In the genomic region with DNA sequence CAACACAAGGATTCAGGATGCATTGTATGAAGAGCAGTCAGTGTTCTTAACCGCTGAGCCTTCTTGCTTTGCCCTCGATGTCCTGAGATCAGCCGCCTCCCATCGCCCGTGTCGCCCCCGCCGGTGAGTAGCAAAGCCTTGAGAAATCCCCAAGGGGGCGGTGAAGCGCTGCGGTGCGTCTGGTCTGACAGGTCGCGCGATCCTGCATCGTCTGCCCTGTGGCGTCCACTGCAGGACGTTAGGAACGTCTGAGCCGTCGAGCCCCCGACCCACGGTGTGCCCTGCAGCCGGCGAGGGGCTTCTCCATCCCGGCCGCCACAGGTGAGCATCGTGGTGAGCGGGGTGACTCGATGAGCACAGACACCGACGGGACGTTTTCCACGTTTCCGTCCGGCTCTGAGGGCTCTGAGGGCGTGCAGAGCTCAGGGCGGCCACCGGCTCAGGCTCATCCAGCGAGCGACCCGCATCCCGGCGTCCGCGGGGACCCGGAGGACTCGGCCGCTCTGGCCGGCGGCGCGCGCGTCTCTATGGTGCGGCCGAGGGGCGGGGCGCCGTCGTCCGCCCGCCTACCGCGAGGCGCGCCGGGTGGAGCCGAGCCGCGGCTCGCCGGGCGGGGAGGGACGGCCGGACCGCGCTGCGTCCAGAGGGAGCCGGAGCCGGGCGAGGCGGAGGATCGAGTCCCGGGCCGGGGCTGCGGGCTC, we compare ENCODE assay signal across 8 mouse cellular contexts. TPM values are rescaled to one million over a fixed set of nuclear protein-coding genes. Genes with fewer than 3 reads are reported as not detected.
DNase-seq lines count a peak whose midpoint lies in the region; ATAC-seq and TF ChIP-seq lines count a peak whose summit lies in the region.

A gene (plus strand): TSS at position 160 of the 701 bp plus-strand sequence.
A gene (minus strand): TSS at position 504 of the 701 bp plus-strand sequence.

- peak; percentile 76 for DNase-seq in 416B (ENCODE audit: low read depth)
- peak; percentile 90 for DNase-seq in adrenal gland, postnatal 25 days
- peak; percentile 92 for DNase-seq in kidney, postnatal 14 days
- DNase-seq in liver, embryonic 11.5 days (ENCODE audit: low spot score) = peak; percentile 78
- DNase-seq in testis, postnatal 14 days (ENCODE audit: low spot score) = peak; percentile 84

- H3K36me3 ChIP-seq in heart, embryonic 14.5 days (ENCODE audit: control insufficient read depth, insufficient read depth, low read length) = peaks cover 33% of the 10 kb centered on the region
- H3K36me3 ChIP-seq in liver, embryonic 11.5 days (ENCODE audit: control insufficient read depth, insufficient read depth, low read length) = peaks cover 10% of the 10 kb centered on the region; the same call in 1 of the 2 replicates
- H3K36me3 ChIP-seq in neural tube, embryonic 13.5 days = peaks cover 47% of the 10 kb centered on the region

- no peak for TF ChIP-seq CTCF in embryonic fibroblast, embryonic 13.5 days (IDR thresholded peaks at IDR 0.05; ENCODE audit: borderline replicate concordance, insufficient read depth, low read length)

- ATAC-seq in heart, embryonic 14.5 days (ENCODE audit: insufficient number of reproducible peaks, insufficient read depth, low FRiP score, low read depth) = no peak
- ATAC-seq in liver, embryonic 11.5 days (replicated peaks; ENCODE audit: low FRiP score) = no peak
- no peak for ATAC-seq in neural tube, embryonic 13.5 days (ENCODE audit: low read depth)

- H3K4me2 ChIP-seq in heart, embryonic 14.5 days (ENCODE audit: low read length) = no peak within 1 kb of the TSS
- peak within 1 kb of the TSS; percentile 27 for H3K4me2 ChIP-seq in liver, embryonic 11.5 days
- H3K4me2 ChIP-seq in neural tube, embryonic 13.5 days = peak within 1 kb of the TSS; percentile 35

- H3K4me1 ChIP-seq in embryonic fibroblast, embryonic 13.5 days (ENCODE audit: control insufficient read depth, insufficient read depth, low read length) = no peaks in the 10 kb centered on the region
- H3K4me1 ChIP-seq in heart, embryonic 14.5 days (ENCODE audit: control insufficient read depth in 2 of 2, insufficient read depth in 2 of 2, low read length in 2 of 2) = no peaks in the 10 kb centered on the region
- no peaks in the 10 kb centered on the region for H3K4me1 ChIP-seq in liver, embryonic 11.5 days (replicated peaks; ENCODE audit: control insufficient read depth, insufficient read depth, low read length)
- no peaks in the 10 kb centered on the region for H3K4me1 ChIP-seq in neural tube, embryonic 13.5 days (replicated peaks)

- no peak within 1 kb of the TSS; the same call in none of the 2 replicates for H3K9ac ChIP-seq in heart, embryonic 14.5 days (ENCODE audit: low read length)
- no peak within 1 kb of the TSS for H3K9ac ChIP-seq in liver, embryonic 11.5 days (ENCODE audit: low read depth, low read length)
- H3K9ac ChIP-seq in neural tube, embryonic 13.5 days = peak within 1 kb of the TSS; percentile 27

- peak within 1 kb of the TSS; percentile 58 for H3K27ac ChIP-seq in embryonic fibroblast, embryonic 13.5 days (ENCODE audit: insufficient read depth, low read length)
- peak within 1 kb of the TSS; percentile 46 to 67; a peak in 3 of 4 replicates for H3K27ac ChIP-seq in heart, embryonic 14.5 days (replicated peaks in 1 of 2; ENCODE audit: control insufficient read depth in 1 of 2, insufficient read depth in 1 of 2, low read depth in 2 of 2, low read length in 2 of 2)
- H3K27ac ChIP-seq in liver, embryonic 11.5 days (ENCODE audit: low read depth, low read length) = no peak within 1 kb of the TSS
- H3K27ac ChIP-seq in neural tube, embryonic 13.5 days (replicated peaks) = peak within 1 kb of the TSS; percentile 52

- WGBS in heart, embryonic 14.5 days = 59% methylated on average over 87 of the region's 87 CpGs
- 78% methylated on average over 87 of the region's 87 CpGs for WGBS in liver, embryonic 11.5 days
- 80% methylated on average over 87 of the region's 87 CpGs for WGBS in neural tube, embryonic 13.5 days

- peak; percentile 51; the same call in 1 of the 2 replicates for TF ChIP-seq POLR2A in embryonic fibroblast, embryonic 13.5 days (IDR thresholded peaks at IDR 0.05; ENCODE audit: low read depth, low read length)

- H3K9me3 ChIP-seq in heart, embryonic 14.5 days (ENCODE audit: control insufficient read depth, low read length) = peaks cover 8% of the 10 kb centered on the region
- H3K9me3 ChIP-seq in liver, embryonic 11.5 days (ENCODE audit: control insufficient read depth, low read length) = peaks cover 5% of the 10 kb centered on the region
- H3K9me3 ChIP-seq in neural tube, embryonic 13.5 days = peaks cover 19% of the 10 kb centered on the region

- H3K27me3 ChIP-seq in heart, embryonic 14.5 days (ENCODE audit: control insufficient read depth, insufficient read depth, low read length) = no peaks in the 10 kb centered on the region
- H3K27me3 ChIP-seq in liver, embryonic 11.5 days (replicated peaks; ENCODE audit: control insufficient read depth, insufficient read depth, low read length) = no peaks in the 10 kb centered on the region
- no peaks in the 10 kb centered on the region for H3K27me3 ChIP-seq in neural tube, embryonic 13.5 days

- H3K4me3 ChIP-seq in embryonic fibroblast, embryonic 13.5 days (ENCODE audit: insufficient read depth, low read length) = peak within 1 kb of the TSS; percentile 51
- H3K4me3 ChIP-seq in heart, embryonic 14.5 days (ENCODE audit: control insufficient read depth in 1 of 2, insufficient read depth in 1 of 2, low read depth in 1 of 2, low read length in 2 of 2) = no peak within 1 kb of the TSS
- no peak within 1 kb of the TSS for H3K4me3 ChIP-seq in liver, embryonic 11.5 days (ENCODE audit: low read depth, low read length)
- no peak within 1 kb of the TSS for H3K4me3 ChIP-seq in neural tube, embryonic 13.5 days

RNA-seq across cellular contexts. Expression of the first gene that starts in this region (rescaled TPM):
- 13.7 and 14.6 TPM in 2 replicates for total RNA-seq in adrenal gland, postnatal 25 days (2021)
- polyA plus RNA-seq in embryonic fibroblast, embryonic 13.5 days (2011; ENCODE audit: insufficient read length, low read depth, missing spikeins) = 28.0 and 31.7 TPM in 2 replicates
- 1.7 and 2.4 TPM in 2 replicates for polyA plus RNA-seq in heart, embryonic 14.5 days (2014; fragmentation: Nextera tagmentation; extraction: Ambion mirVana)
- polyA plus RNA-seq in liver, embryonic 11.5 days (2014; fragmentation: Nextera tagmentation; extraction: Ambion mirVana) = 0.90 and 1.0 TPM in 2 replicates
- 3.3 and 4.2 TPM in 2 replicates for polyA plus RNA-seq in neural tube, embryonic 13.5 days (2015; fragmentation: Nextera tagmentation; extraction: Ambion mirVana)

RNA-seq across cellular contexts. Expression of the second gene that starts in this region (rescaled TPM):
- 1.4 and 2.7 TPM in 2 replicates for total RNA-seq in adrenal gland, postnatal 25 days (2021)
- 0.61 and 0.73 TPM in 2 replicates for polyA plus RNA-seq in embryonic fibroblast, embryonic 13.5 days (2011; ENCODE audit: insufficient read length, low read depth, missing spikeins)
- 0.77 and 1.1 TPM in 2 replicates for polyA plus RNA-seq in heart, embryonic 14.5 days (2014; fragmentation: Nextera tagmentation; extraction: Ambion mirVana)
- 0.48 and 0.56 TPM in 2 replicates for polyA plus RNA-seq in liver, embryonic 11.5 days (2014; fragmentation: Nextera tagmentation; extraction: Ambion mirVana)
- 1.4 and 1.7 TPM in 2 replicates for polyA plus RNA-seq in neural tube, embryonic 13.5 days (2015; fragmentation: Nextera tagmentation; extraction: Ambion mirVana)
